Mouse (Mus musculus) C2C12 (cell line): Measurements from ENCODE around the gene Ttc37.

Experiments
- CTCF ChIP-seq: IDR thresholded peaks from one replicate; pipeline ENCODE4 v1.5.1; 2011; ENCODE audit not compliant: control insufficient read depth, insufficient read depth, insufficient read length
- MYOD1 ChIP-seq: IDR thresholded peaks from one replicate; pipeline ENCODE4 v1.6.1; 2011; ENCODE audit warnings: low read depth; ENCODE audit not compliant: control insufficient read depth, insufficient read length
- USF1 ChIP-seq: IDR thresholded peaks from one replicate; pipeline ENCODE4 v1.6.1; 2011; ENCODE audit warnings: low read depth, mild to moderate bottlenecking, control low read depth, moderate library complexity

DNA sequence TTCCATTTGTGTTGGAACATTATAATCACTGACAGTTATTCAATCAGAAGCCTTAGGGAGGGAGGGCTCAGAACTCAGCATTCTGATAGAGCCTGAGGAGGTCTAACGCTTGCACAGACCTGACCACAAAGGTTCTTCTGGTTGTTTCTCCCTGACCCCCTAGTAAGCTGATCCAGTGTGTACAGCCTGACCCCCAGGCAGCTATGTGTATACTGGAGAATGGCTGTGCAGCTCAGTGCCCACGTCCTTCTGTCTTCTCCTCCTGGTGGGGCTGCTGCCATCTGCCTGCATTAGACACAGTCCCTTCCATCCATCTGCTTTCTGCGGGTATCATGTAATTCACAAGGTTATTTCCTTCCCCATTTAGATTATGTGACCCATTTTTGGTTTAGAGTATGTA, 90.7 kb downstream of the Ttc37 start:
- TF ChIP-seq CTCF, result no peak
- no peak for TF ChIP-seq MYOD1
- TF ChIP-seq USF1, result no peak
